Mouse (Mus musculus) adrenal gland, postnatal 10 days (tissue): ENCODE results near the gene Gpr108. TPM values are rescaled to one million over a fixed set of nuclear protein-coding genes. Genes with fewer than 3 reads are reported as not detected.

Source experiments
- DNase-seq: peaks from one replicate; pipeline ENCODE4 v3.0.0; 2021; ENCODE audit warnings: mixed read lengths
- total RNA-seq, 2 experiments: library from RNA; stranded (reverse); gene quantifications; 2 replicates each; pipeline ENCODE4 v1.2.3; 2021

The Gpr108 gene
- total RNA-seq, 2 experiments from 2014 or later, result 51.1 to 56.2 TPM

GRCm38 (mm10) chr17:57246663-57247392 is 1.4 kb downstream of the Gpr108 start:
- DNase-seq, result no peak

- no peak for DNase-seq
Observed at GRCm38 (mm10) chr17:57245311-57245929, 2.8 kb downstream of the Gpr108 start.

- no peak for DNase-seq
Observed at GRCm38 (mm10) chr17:57243650-57244370, 4.4 kb downstream of the Gpr108 start.

- no peak for DNase-seq
Observed at GRCm38 (mm10) chr17:57237181-57237580, 11.1 kb downstream of the Gpr108 start.

GRCm38 (mm10) chr17:57235803-57236202 is 12.4 kb downstream of the Gpr108 start:
- no peak for DNase-seq

- DNase-seq, result no peak
Observed at GRCm38 (mm10) chr17:57234254-57234928, 13.9 kb downstream of the Gpr108 start.

- DNase-seq, result peak; percentile 31
Observed at GRCm38 (mm10) chr17:57233038-57233437, 15.2 kb downstream of the Gpr108 start.

- DNase-seq, result no peak
Observed at GRCm38 (mm10) chr17:57232200-57232599, 16.0 kb downstream of the Gpr108 start.

GRCm38 (mm10) chr17:57231321-57231771 is 16.9 kb downstream of the Gpr108 start:
- DNase-seq, result no peak

- peak; percentile 55 for DNase-seq
Observed at GRCm38 (mm10) chr17:57230728-57231125, 17.5 kb downstream of the Gpr108 start.

- peak; percentile 47 for DNase-seq
Observed at GRCm38 (mm10) chr17:57229851-57230727, 18.2 kb downstream of the Gpr108 start.

- no peak for DNase-seq
Observed at GRCm38 (mm10) chr17:57228873-57229272, 19.4 kb downstream of the Gpr108 start.

- peak; percentile 72 for DNase-seq
Observed at GRCm38 (mm10) chr17:57228014-57228413, 20.2 kb downstream of the Gpr108 start, which contains the start of gene C3. TSS of gene C3 (minus strand) at chr17:57228136.

GRCm38 (mm10) chr17:57227468-57227867 is 20.8 kb downstream of the Gpr108 start:
- no peak for DNase-seq

GRCm38 (mm10) chr17:57223313-57223712 is 24.9 kb downstream of the Gpr108 start:
- DNase-seq, result no peak

GRCm38 (mm10) chr17:57221911-57222310 is 26.3 kb downstream of the Gpr108 start:
- no peak for DNase-seq

GRCm38 (mm10) chr17:57219884-57220207 is 28.4 kb downstream of the Gpr108 start:
- peak; percentile 56 for DNase-seq

GRCm38 (mm10) chr17:57219167-57219883 is 28.9 kb downstream of the Gpr108 start:
- DNase-seq, result peak; percentile 87

- DNase-seq, result peak; percentile 28
Observed at GRCm38 (mm10) chr17:57218335-57218900, 29.8 kb downstream of the Gpr108 start.

GRCm38 (mm10) chr17:57214676-57215387 is 33.4 kb downstream of the Gpr108 start:
- no peak for DNase-seq
